Mouse (Mus musculus) B cell, adult 62 days (primary cell): ENCODE measurements around the gene Olfr1308. TPM values are rescaled to one million over a fixed set of nuclear protein-coding genes. Genes with fewer than 3 reads are reported as not detected.

Experiments
- total RNA-seq: library from RNA; stranded (reverse); gene quantifications from 4 replicates; pipeline ENCODE4 v1.2.4, GENCODE M21; 2023

The Olfr1308 gene
- total RNA-seq: not detected in 4 replicates

GRCm38 (mm10) chr2:111964844-111965243 lies at the start of gene Olfr1308:
Olfr1308 (minus strand) TSS chr2:111964944.

GRCm38 (mm10) chr2:112012608-112013007 lies 47.9 kb upstream of the Olfr1308 start, which contains the start of gene Olfr1310:
Olfr1310 (minus strand) TSS chr2:112012708.

GRCm38 (mm10) chr2:111990181-111990580 lies 25.4 kb upstream of the Olfr1308 start, which contains the start of gene Olfr1309:
Olfr1309 (minus strand) TSS chr2:111990281.

GRCm38 (mm10) chr2:111949340-111949739 lies 15.4 kb downstream of the Olfr1308 start, which contains the start of gene Olfr1307:
Olfr1307 (minus strand) TSS chr2:111949440.

GRCm38 (mm10) chr2:111916171-111916570 lies 48.6 kb downstream of the Olfr1308 start, which contains the start of gene Olfr1306:
Olfr1306 (minus strand) TSS chr2:111916271.

Other genes starting within 250 kb of the Olfr1308 start
- not detected in 4 replicates for gene Olfr1301, start 213.9 kb downstream of the Olfr1308 start, total RNA-seq
- gene Olfr1302, start 187.5 kb downstream of the Olfr1308 start, total RNA-seq: not detected in 4 replicates
- not detected in 4 replicates for gene Olfr1303, start 144.6 kb downstream of the Olfr1308 start, total RNA-seq
- not detected in 4 replicates for gene Olfr1305, start 87.8 kb downstream of the Olfr1308 start, total RNA-seq
- not detected in 4 replicates for gene Olfr1306, start 48.7 kb downstream of the Olfr1308 start, total RNA-seq
- gene Olfr1307, start 15.5 kb downstream of the Olfr1308 start, total RNA-seq: 0.03 to 0.06 TPM in 2 of 4 replicates, not detected in the others
- gene Olfr1309, start 25.3 kb upstream of the Olfr1308 start, total RNA-seq: not detected in 4 replicates
- not detected in 4 replicates for gene Olfr1310, start 47.8 kb upstream of the Olfr1308 start, total RNA-seq
- gene Olfr1311, start 59.5 kb upstream of the Olfr1308 start, total RNA-seq: not detected in 4 replicates
- not detected in 4 replicates for gene Olfr1312, start 85.3 kb upstream of the Olfr1308 start, total RNA-seq
- gene Olfr1313, start 112.9 kb upstream of the Olfr1308 start, total RNA-seq: not detected in 4 replicates
- not detected in 4 replicates for gene Olfr1314, start 131.8 kb upstream of the Olfr1308 start, total RNA-seq
- not detected in 4 replicates for gene Olfr1315-ps1, start 150.5 kb upstream of the Olfr1308 start, total RNA-seq
- not detected in 4 replicates for gene Olfr1316, start 170.0 kb upstream of the Olfr1308 start, total RNA-seq
- gene Olfr1317, start 175.4 kb upstream of the Olfr1308 start, total RNA-seq: not detected in 4 replicates
- not detected in 4 replicates for gene Olfr1318, start 189.3 kb upstream of the Olfr1308 start, total RNA-seq